Mouse (Mus musculus) heart, adult 2 months (tissue): Measurements from ENCODE around the gene Tln1.

Experiments used
- CTCF ChIP-seq: fragments of 200-600 bp; IDR thresholded peaks from 2 replicates; pipeline ENCODE4 v1.8.1; 2022; ENCODE audit warnings: antibody characterized with exemption, mild to moderate bottlenecking, moderate library complexity
- EP300 ChIP-seq: fragments of 200-500 bp; IDR thresholded peaks from 2 replicates; pipeline ENCODE4 v1.6.1; 2011; ENCODE audit warnings: low read depth, low read length, control low read depth; ENCODE audit not compliant: insufficient read depth
- POLR2A ChIP-seq: fragments of 200-500 bp; IDR thresholded peaks from 2 replicates; pipeline ENCODE4 v1.6.1; 2011; ENCODE audit warnings: mild to moderate bottlenecking, low read depth, low read length, control low read depth; ENCODE audit not compliant: insufficient read depth

GRCm38 (mm10) chr4:43506536-43507185 is 55.8 kb downstream of the Tln1 start, which contains the start of gene Car9:
- TF ChIP-seq EP300 = no peak
- TF ChIP-seq CTCF = no peak
- TF ChIP-seq POLR2A = no peak
